Mouse (Mus musculus): ENCODE measurements at regions not wholly inside any gene's neighbourhood (a gene's known extent, or its start where the extent isn't known, plus 50 kb on each side); places are given as distances from the start of the nearest gene placed in this dataset.

DNA sequence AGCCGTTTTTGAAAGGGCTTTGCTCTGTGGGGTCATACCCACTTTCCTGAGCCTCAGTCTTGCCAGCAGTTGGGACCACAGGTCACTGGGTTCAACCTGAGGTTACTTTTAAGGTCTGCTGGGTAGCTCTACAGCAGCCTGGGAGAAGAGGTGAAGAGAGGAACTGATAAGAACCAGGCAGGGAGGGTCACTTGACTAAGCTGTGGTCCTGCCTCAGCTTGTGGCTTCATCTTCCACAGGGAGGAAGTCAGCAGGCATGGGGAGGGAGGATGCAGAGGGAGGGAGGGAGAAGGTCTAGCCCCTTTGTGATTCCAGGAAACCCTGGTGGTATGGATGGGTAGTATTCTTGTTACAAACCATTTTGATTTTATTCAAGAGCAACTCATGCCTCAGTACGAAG lies 59.9 kb upstream of the Lrpap1 start:
- no peak for ATAC-seq (ENCODE audit: insufficient read depth)
- Histone ChIP-seq H3K9ac (replicated peaks) (no peak overlapping the region), H3K9me3 (ENCODE audit: control insufficient read depth, low read length) (no peaks in the 10 kb centered on the region), H3K4me2 (ENCODE audit: low read depth) (no peak overlapping the region), H3K36me3 (replicated peaks; ENCODE audit: control insufficient read depth, insufficient read depth, low read depth) (no peaks in the 10 kb centered on the region), H3K27me3 (ENCODE audit: control insufficient read depth, insufficient read depth, low read length) (no peaks in the 10 kb centered on the region; the same call in 1 of the 2 replicates), H3K4me3 (ENCODE audit: insufficient read depth in 1 of 2, low read depth in 2 of 2, low read length in 2 of 2) (no peak overlapping the region), H3K27ac (no peak overlapping the region), H3K4me1 (replicated peaks; ENCODE audit: control insufficient read depth in 2 of 2, insufficient read depth in 2 of 2, low read length in 1 of 2) (peaks cover 23 to 40% of the 10 kb centered on the region in 2 experiments)
- TF ChIP-seq CTCF (IDR thresholded peaks at IDR 0.05; ENCODE audit: low read depth) = no peak
- 50% methylated on average over 2 of the region's 2 CpGs for WGBS (ENCODE audit: insufficient replicate concordance)
- no peak for DNase-seq (ENCODE audit: low read depth in 3 of 3, low spot score in 3 of 3)

- peak overlapping the region; percentile 82 for H3K4me2 ChIP-seq (ENCODE audit: low read depth)
- DNase-seq (ENCODE audit: low read depth in 3 of 3, low spot score in 3 of 3) (no peak), ATAC-seq (ENCODE audit: insufficient read depth) (no peak)
- H3K27me3 ChIP-seq (ENCODE audit: control insufficient read depth, insufficient read depth, low read length) = no peaks in the 10 kb centered on the region
- H3K4me1 ChIP-seq (replicated peaks; ENCODE audit: control insufficient read depth in 2 of 2, insufficient read depth in 2 of 2, low read length in 1 of 2) = peaks cover 34 to 61% of the 10 kb centered on the region in 2 experiments
- H3K36me3 ChIP-seq (replicated peaks; ENCODE audit: control insufficient read depth, insufficient read depth, low read depth) = no peaks in the 10 kb centered on the region
- WGBS (ENCODE audit: insufficient replicate concordance) = 88% methylated on average over 4 of the region's 4 CpGs
- peak overlapping the region; percentile 56 for H3K27ac ChIP-seq
- peak overlapping the region; percentile 46 for H3K9ac ChIP-seq (replicated peaks)
- H3K9me3 ChIP-seq (ENCODE audit: control insufficient read depth, low read length) = no peaks in the 10 kb centered on the region
- TF ChIP-seq EP300 (IDR thresholded peaks at IDR 0.05; ENCODE audit: low read depth) = no peak
- no peak overlapping the region for H3K4me3 ChIP-seq (ENCODE audit: insufficient read depth in 1 of 2, low read depth in 2 of 2, low read length in 2 of 2)
Observed at GRCm38 (mm10) chr5:35162607-35163006, 57.0 kb upstream of the Lrpap1 start.

- peak overlapping the region; percentile 46 for H3K9ac ChIP-seq (replicated peaks)
- H3K36me3 ChIP-seq (replicated peaks; ENCODE audit: control insufficient read depth, insufficient read depth, low read depth) = no peaks in the 10 kb centered on the region
- peaks cover 34 to 63% of the 10 kb centered on the region in 2 experiments for H3K4me1 ChIP-seq (replicated peaks; ENCODE audit: control insufficient read depth in 2 of 2, insufficient read depth in 2 of 2, low read length in 1 of 2)
- 63% methylated on average over 3 of the region's 3 CpGs for WGBS (ENCODE audit: insufficient replicate concordance)
- DNase-seq (ENCODE audit: low read depth in 3 of 3, low spot score in 3 of 3) (peak in 1 of 3 experiments; percentile 41), ATAC-seq (ENCODE audit: insufficient read depth) (peak; percentile 44)
- H3K27me3 ChIP-seq (ENCODE audit: control insufficient read depth, insufficient read depth, low read length) = no peaks in the 10 kb centered on the region
- no peak overlapping the region for H3K4me3 ChIP-seq (ENCODE audit: insufficient read depth in 1 of 2, low read depth in 2 of 2, low read length in 2 of 2)
- TF ChIP-seq EP300 (IDR thresholded peaks at IDR 0.05; ENCODE audit: low read depth) (no peak), CTCF (IDR thresholded peaks at IDR 0.05; ENCODE audit: low read depth) (no peak)
- H3K4me2 ChIP-seq (ENCODE audit: low read depth) = peak overlapping the region; percentile 82
- peak overlapping the region; percentile 56 for H3K27ac ChIP-seq
- no peaks in the 10 kb centered on the region for H3K9me3 ChIP-seq (ENCODE audit: control insufficient read depth, low read length)
Observed at GRCm38 (mm10) chr5:35162120-35162519, 56.6 kb upstream of the Lrpap1 start.

- ATAC-seq (ENCODE audit: insufficient read depth) (peak; percentile 93), DNase-seq (ENCODE audit: low read depth in 3 of 3, low spot score in 3 of 3) (peak; percentile 89 to 90 (median 90))
- H3K4me3 ChIP-seq (ENCODE audit: insufficient read depth in 1 of 2, low read depth in 2 of 2, low read length in 2 of 2) = peak overlapping the region; percentile 70 to 89
- peak overlapping the region; percentile 91 for H3K9ac ChIP-seq (replicated peaks)
- no peaks in the 10 kb centered on the region for H3K36me3 ChIP-seq (replicated peaks; ENCODE audit: control insufficient read depth, insufficient read depth, low read depth)
- peak overlapping the region; percentile 96 for H3K27ac ChIP-seq
- TF ChIP-seq EP300 (IDR thresholded peaks at IDR 0.05; ENCODE audit: low read depth) (peak; percentile 92), CTCF (IDR thresholded peaks at IDR 0.05; ENCODE audit: low read depth) (no peak)
- peak overlapping the region; percentile 82 for H3K4me2 ChIP-seq (ENCODE audit: low read depth)
- H3K4me1 ChIP-seq (replicated peaks; ENCODE audit: control insufficient read depth in 2 of 2, insufficient read depth in 2 of 2, low read length in 1 of 2) = peaks cover 34 to 62% of the 10 kb centered on the region in 2 experiments
- 26% methylated on average over 5 of the region's 5 CpGs for WGBS (ENCODE audit: insufficient replicate concordance)
- H3K27me3 ChIP-seq (ENCODE audit: control insufficient read depth, insufficient read depth, low read length) = no peaks in the 10 kb centered on the region
- H3K9me3 ChIP-seq (ENCODE audit: control insufficient read depth, low read length) = no peaks in the 10 kb centered on the region
Observed at GRCm38 (mm10) chr5:35160929-35161815, 55.6 kb upstream of the Lrpap1 start.

- 81% methylated on average over 4 of the region's 4 CpGs for WGBS (ENCODE audit: insufficient replicate concordance)
Observed at GRCm38 (mm10) chr5:35159854-35160253, 54.3 kb upstream of the Lrpap1 start.

More at GRCm38 (mm10) chr5:35159854-35160253, 54.3 kb upstream of the Lrpap1 start:
- H3K9ac ChIP-seq (replicated peaks) = peak overlapping the region; percentile 91
- H3K4me2 ChIP-seq (ENCODE audit: low read depth) = peak overlapping the region; percentile 82
- TF ChIP-seq EP300 (IDR thresholded peaks at IDR 0.05; ENCODE audit: low read depth) = no peak
- no peak for TF ChIP-seq CTCF (IDR thresholded peaks at IDR 0.05; ENCODE audit: low read depth)
- H3K36me3 ChIP-seq (replicated peaks; ENCODE audit: control insufficient read depth, insufficient read depth, low read depth) = no peaks in the 10 kb centered on the region
- H3K4me1 ChIP-seq (replicated peaks; ENCODE audit: control insufficient read depth in 2 of 2, insufficient read depth in 2 of 2, low read length in 1 of 2) = peaks cover 24 to 49% of the 10 kb centered on the region in 2 experiments
- ATAC-seq (ENCODE audit: insufficient read depth) = no peak
- H3K27me3 ChIP-seq (ENCODE audit: control insufficient read depth, insufficient read depth, low read length) = no peaks in the 10 kb centered on the region
- no peak for DNase-seq (ENCODE audit: low read depth in 3 of 3, low spot score in 3 of 3)
- no peaks in the 10 kb centered on the region for H3K9me3 ChIP-seq (ENCODE audit: control insufficient read depth, low read length)
- H3K4me3 ChIP-seq (ENCODE audit: insufficient read depth in 1 of 2, low read depth in 2 of 2, low read length in 2 of 2) = peak overlapping the region; percentile 70 to 89
- H3K27ac ChIP-seq = peak overlapping the region; percentile 96
